Mouse (Mus musculus) lung, adult 10 weeks (tissue): Measurements from ENCODE around the gene Thoc3. TPM values are rescaled to one million over a fixed set of nuclear protein-coding genes. Genes with fewer than 3 reads are reported as not detected.

Experiments
- polyA plus RNA-seq: library from polyadenylated mRNA; stranded (reverse); fragments of 350-450 nt; fragmentation: Illumina TruSeq; extraction: RNeasy Lipid Tissue Mini Kit (QIAGEN cat#74804); gene quantifications from one replicate; pipeline ENCODE4 v1.2.3, GENCODE M21; 2014; ENCODE audit warnings: low read depth, low replicate concordance; ENCODE audit not compliant: insufficient read depth

Thoc3 gene
- 17.2 TPM for polyA plus RNA-seq

DNA sequence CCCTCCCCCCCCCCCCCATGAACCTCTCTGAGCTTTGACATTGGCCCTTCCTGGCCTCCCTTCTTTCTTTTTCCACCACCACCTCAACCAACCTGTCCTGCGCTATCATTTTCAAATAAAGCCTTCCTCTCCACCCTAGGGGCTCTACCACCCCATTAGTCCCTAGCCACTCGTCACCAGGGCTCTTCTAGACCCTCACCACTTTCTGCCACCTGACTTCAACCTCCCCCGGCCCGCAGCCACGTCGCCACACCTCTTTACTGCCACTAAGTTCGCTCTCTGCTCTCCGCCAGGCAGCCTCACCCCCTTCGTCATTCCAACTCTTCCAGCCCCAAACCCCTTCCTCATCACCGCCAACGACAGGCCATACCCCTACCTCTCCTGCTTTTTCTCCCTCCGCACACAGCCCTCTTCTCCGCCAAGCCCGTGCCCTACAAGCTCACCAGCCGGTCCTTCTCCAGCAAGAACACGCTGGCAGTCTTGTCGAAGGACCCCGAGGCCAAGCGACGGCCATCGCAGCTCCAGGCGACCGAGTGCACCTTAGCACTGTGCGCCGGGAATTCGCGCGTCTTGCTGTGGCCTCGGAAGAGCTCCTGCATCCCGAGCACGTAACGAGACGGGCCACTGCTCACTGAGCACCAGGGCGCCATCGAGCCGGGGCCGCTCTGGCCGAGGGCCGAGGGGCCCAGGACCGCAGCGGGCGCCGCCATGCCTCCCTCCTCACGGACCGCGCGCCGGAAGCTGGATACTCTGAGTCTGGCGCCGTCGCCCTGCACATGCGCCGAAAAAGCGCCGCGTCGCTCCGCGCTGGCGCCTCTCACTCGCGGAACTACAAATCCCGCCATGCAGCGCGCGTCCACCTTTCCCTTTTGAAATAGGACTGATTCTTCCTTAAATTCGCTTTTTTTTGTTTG, at the start of gene Thoc3:
Gene Thoc3, minus strand, starts transcription at position 752 of the 914 bp plus-strand sequence.

GRCm38 (mm10) chr13:54503604-54504521, 35.2 kb upstream of the Thoc3 start, which contains the start of gene Simc1:
Gene Simc1 (plus strand): TSS chr13:54503779.

Other genes with a start within 250 kb of the Thoc3 start
- gene Cplx2, start 97.5 kb downstream of the Thoc3 start, polyA plus RNA-seq, result 3.7 TPM
- gene Simc1, start 34.9 kb upstream of the Thoc3 start, polyA plus RNA-seq, result 1.8 TPM
- gene 4833439L19Rik, start 96.6 kb upstream of the Thoc3 start, polyA plus RNA-seq, result 58.1 TPM
- gene Arl10, start 106.2 kb upstream of the Thoc3 start, polyA plus RNA-seq, result 6.6 TPM
- gene Nop16, start 121.2 kb upstream of the Thoc3 start, polyA plus RNA-seq, result 19.5 TPM
- gene Higd2a, start 121.4 kb upstream of the Thoc3 start, polyA plus RNA-seq, result 143 TPM
- 110 TPM for gene Cltb, start 142.5 kb upstream of the Thoc3 start, polyA plus RNA-seq
- gene Faf2, start 152.9 kb upstream of the Thoc3 start, polyA plus RNA-seq, result 15.4 TPM
- gene Rnf44, start 225.1 kb upstream of the Thoc3 start, polyA plus RNA-seq, result 30.2 TPM
- not detected for gene Cdhr2, start 232.6 kb upstream of the Thoc3 start, polyA plus RNA-seq